13 mouse cellular contexts compared by ENCODE assay signal in the genomic region with DNA sequence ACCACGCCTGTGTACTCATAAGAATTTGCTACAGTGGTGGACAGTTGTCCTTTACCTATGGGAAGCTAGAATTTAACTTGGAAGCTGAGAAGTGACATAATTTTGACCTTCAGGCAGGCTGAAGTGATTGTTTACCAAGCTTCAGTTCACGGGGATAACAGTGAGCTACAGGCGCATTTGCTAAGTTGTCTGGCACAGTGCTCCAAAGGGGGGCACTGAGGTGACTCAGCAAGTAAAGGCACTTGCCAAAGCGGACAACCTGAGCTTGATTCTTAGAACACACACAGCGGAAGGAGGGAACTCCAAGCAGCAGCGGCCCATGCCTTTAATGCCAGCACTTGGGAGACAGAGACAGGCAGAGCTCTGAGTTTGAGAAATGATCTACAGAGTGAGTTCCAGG.
"Had no signal": no experiment of that assay in that cellular context is flagged by ENCODE, and none has a peak within 500 bp of the region (broad histone marks: within the 10 kb centered on the region; RNA-seq: fewer than 3 reads in every experiment).

No protein-coding gene starts in this region.

- H3K9ac ChIP-seq: limb, embryonic 13.5 days; lung, embryonic 14.5 days; neural tube, embryonic 13.5 days had no signal

- H3K9me3 ChIP-seq: limb, embryonic 13.5 days; neural tube, embryonic 13.5 days had no signal

- H3K4me3 ChIP-seq: layer of hippocampus, adult 2 months; limb, embryonic 13.5 days; neural tube, embryonic 13.5 days had no signal

- H3K27ac ChIP-seq: layer of hippocampus, adult 2 months; limb, embryonic 13.5 days; neural tube, embryonic 13.5 days had no signal

- H3K4me1 ChIP-seq: neural tube, embryonic 13.5 days had no signal

- DNase-seq: kidney, adult 18-20 months; kidney, postnatal 10 days; kidney, postnatal 4 days; left cerebral cortex, postnatal 4 days; lung, embryonic 14.5 days; retina, postnatal 1 day; thymus, postnatal 4 days had no signal

- H3K4me2 ChIP-seq: limb, embryonic 13.5 days; liver, embryonic 11.5 days; lung, embryonic 14.5 days; midbrain, embryonic 11.5 days; neural tube, embryonic 13.5 days had no signal

- ATAC-seq: midbrain, embryonic 16.5 days had no signal

- H3K27me3 ChIP-seq: limb, embryonic 13.5 days; neural tube, embryonic 13.5 days had no signal
